Mouse (Mus musculus): Measurements from ENCODE around the gene Psmd2.

DNA sequence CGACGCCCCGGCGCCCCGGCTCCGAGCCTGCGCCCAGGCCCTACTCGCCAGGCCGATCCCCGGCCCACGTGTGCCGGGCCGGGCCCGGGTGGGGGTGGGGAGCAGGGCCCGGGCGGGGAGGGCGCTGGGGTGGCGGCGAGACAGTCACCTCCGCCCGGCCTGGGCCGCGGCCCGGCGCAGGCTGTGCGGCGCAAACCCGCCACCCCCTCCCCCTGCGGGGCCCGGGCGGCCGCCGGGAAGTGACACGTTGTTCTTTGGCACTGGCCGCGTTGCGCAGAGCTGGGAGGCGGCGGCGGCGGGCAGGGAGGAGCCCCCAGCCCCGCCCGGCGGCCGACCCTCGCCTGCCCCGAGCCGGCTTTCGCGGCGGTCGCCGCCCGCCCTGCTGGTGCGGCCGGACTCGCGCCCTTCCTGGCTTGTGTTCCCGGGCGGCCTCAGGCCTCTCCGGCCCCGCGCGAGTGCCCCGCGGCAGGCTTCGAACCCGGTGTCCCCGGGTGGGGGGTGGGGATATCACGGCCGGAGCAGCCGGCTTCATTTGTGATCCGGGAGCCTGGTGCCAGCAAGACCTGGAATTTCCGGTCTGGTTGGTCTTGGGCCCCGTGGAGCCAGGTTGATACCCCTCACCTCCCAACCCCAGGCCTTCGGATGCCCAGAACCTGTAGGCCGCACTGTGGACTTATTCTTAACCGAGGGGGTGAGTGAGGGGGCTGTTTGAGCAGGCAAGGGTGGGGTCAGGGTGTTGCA lies 21.7 kb downstream of the Psmd2 start:
- TF ChIP-seq CTCF (IDR thresholded peaks at IDR 0.05; ENCODE audit: low read depth, low read length) (no peak), POLR2A (IDR thresholded peaks at IDR 0.05; ENCODE audit: insufficient read depth, low read length) (no peak), EP300 (IDR thresholded peaks at IDR 0.05; ENCODE audit: insufficient read depth, low read depth, low read length) (no peak)

All from ES-Bruce4 (cell line).